Mouse (Mus musculus) heart, postnatal 0 days (tissue): ENCODE measurements around the gene Gsto1.
A peak's percentile ranks its signal among the peaks of the same experiment; 100 is the strongest.

ENCODE experiments used
- CTCF ChIP-seq: IDR thresholded peaks from 2 replicates; pipeline ENCODE4 v1.5.1; 2016; ENCODE audit warnings: antibody characterized with exemption, control low read depth, low read depth
- EP300 ChIP-seq: IDR thresholded peaks from 2 replicates; pipeline ENCODE4 v1.6.1; 2016; ENCODE audit warnings: antibody characterized with exemption, low read depth

DNA sequence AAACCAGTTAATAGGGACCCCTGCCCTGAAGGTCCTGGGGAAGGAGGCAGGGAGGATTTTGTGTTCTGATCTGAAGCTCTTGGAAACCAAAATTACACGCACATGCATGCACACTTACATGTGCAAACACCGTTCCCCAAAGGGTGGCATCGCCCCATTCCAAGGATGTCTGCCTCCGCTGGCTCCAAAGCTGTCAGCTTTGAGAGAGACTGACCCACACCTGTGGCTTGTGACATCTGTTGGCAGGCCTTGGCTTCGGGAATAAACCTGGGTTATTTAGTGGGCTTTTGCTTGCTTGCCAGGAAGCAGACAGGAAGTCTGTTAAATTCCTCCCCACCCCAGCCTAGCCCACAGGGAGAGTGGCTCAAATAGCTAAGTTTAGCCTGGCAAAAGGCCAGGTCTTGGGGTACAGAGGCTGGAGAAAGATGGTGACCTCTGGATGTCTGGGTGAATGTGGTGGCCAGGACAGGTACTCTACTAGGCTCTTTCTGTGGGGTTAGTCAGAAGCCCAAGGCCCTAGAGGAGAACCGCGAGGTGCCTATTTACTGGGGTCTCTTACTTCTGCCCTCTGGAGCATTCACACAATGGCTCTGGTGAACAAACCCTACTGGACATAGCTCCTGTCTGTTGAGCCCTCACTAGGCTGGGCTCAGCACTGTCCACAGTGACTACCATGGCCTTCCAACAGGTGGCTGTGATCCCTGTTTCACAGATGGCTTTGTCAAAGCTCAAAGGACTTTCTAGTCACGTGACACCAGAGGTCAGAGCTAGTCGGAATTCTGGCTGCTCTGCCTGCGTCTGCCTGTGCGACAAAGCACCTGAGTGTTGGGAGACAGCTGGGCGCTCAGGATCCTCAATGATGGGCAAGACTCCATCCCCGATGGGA, 47.8 kb downstream of the Gsto1 start:
- TF ChIP-seq CTCF (0 out of 2 replicates have a peak, but pooled peaks have one; percentile 9), EP300 (0 out of 2 replicates have a peak, but pooled peaks have one; percentile 28)
